Mouse (Mus musculus): ENCODE results near the gene Snx21.

- TF ChIP-seq CTCF (IDR thresholded peaks at IDR 0.05; ENCODE audit: low read depth, low read length) (no peak), EP300 (IDR thresholded peaks at IDR 0.05; ENCODE audit: insufficient read depth, low read depth, low read length) (peak; percentile 84)
Measured at GRCm38 (mm10) chr2:164833314-164833959, 47.8 kb downstream of the Snx21 start, which contains the start of gene Neurl2.
